Mouse (Mus musculus) forebrain, embryonic 10.5 days (tissue): Measurements from ENCODE around the gene Neurog2. TPM values are rescaled to one million over a fixed set of nuclear protein-coding genes. Genes with fewer than 3 reads are reported as not detected.

Source experiments
- DNase-seq: peaks from one replicate; pipeline ENCODE4 v3.0.0-alpha.2; 2017; ENCODE audit warnings: low spot score; ENCODE audit errors: extremely low spot score
- H3K27ac ChIP-seq: fragments of 300-500 bp; sonication (generic); 2 replicates; pipeline ENCODE4 v1.5.1; 2016; ENCODE audit warnings: mild to moderate bottlenecking
- H3K27me3 ChIP-seq: fragments of 300-500 bp; sonication (generic); 2 replicates; pipeline ENCODE4 v1.6.1; 2016; ENCODE audit warnings: mild to moderate bottlenecking; ENCODE audit not compliant: poor library complexity, severe bottlenecking
- H3K36me3 ChIP-seq: fragments of 300-500 bp; sonication (generic); replicated peaks from 2 replicates; pipeline ENCODE4 v1.6.1; 2016; ENCODE audit warnings: mild to moderate bottlenecking, moderate library complexity
- H3K4me1 ChIP-seq: fragments of 300-500 bp; sonication (generic); 2 replicates; pipeline ENCODE4 v1.6.1; 2016
- H3K4me3 ChIP-seq: fragments of 300-500 bp; sonication (generic); 2 replicates; pipeline ENCODE4 v1.5.1; 2016; ENCODE audit warnings: mild to moderate bottlenecking, moderate library complexity
- H3K9me3 ChIP-seq: fragments of 300-500 bp; sonication (generic); 2 replicates; pipeline ENCODE4 v1.6.1; 2016; ENCODE audit warnings: mild to moderate bottlenecking, moderate library complexity
- WGBS: fragments of 180-500 bp; shearing (Covaris S2); methylation state at CpG from one replicate; pipeline ENCODE4 v1.1.7; 2016; 5-methylcytosine and 5-hydroxymethylcytosine counted together
- polyA plus RNA-seq: library from polyadenylated mRNA; unstranded; fragments of >200 nt; fragmentation: Nextera tagmentation; extraction: Ambion mirVana; gene quantifications from 2 replicates; pipeline ENCODE4 v1.2.1, GENCODE M21; 2016

Neurog2 gene
- polyA plus RNA-seq, 1 experiment from 2014 or later = 28.0 TPM

DNA sequence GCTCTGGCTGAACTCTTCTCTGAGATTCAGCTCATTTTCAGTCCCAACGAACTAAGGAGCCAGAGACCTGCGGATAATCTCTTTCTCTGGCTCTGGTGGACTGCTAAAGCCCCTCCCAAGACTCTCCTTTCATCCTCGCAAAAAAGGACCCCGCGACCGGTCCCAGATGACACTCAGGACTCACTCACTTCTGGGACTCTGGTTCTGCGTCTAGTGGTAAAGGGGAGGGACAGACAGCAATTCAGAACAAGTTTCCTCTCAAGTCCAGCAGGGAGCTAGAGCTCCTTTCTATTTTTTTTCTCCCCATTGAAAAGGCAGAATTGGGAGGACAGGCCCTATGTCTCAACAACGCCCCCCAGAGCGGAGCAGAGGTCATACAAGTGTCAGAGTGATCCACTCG, 1.4 kb upstream of the Neurog2 start:
- Histone ChIP-seq H3K4me3 (peak overlapping the region; percentile 57; the same call in 1 of the 2 replicates), H3K9me3 (no peaks in the 10 kb centered on the region), H3K27me3 (peaks cover 100% of the 10 kb centered on the region), H3K4me1 (peaks cover 86% of the 10 kb centered on the region), H3K27ac (peak overlapping the region; percentile 53; the same call in 1 of the 2 replicates), H3K36me3 (no peaks in the 10 kb centered on the region)
- peak; percentile 44 for DNase-seq
- WGBS = 0% methylated on average over 10 of the region's 10 CpGs

GRCm38 (mm10) chr3:127632531-127632930, 404 bp upstream of the Neurog2 start:
- Histone ChIP-seq H3K36me3 (no peaks in the 10 kb centered on the region), H3K9me3 (no peaks in the 10 kb centered on the region), H3K4me3 (peak overlapping the region; percentile 57), H3K4me1 (peaks cover 77% of the 10 kb centered on the region), H3K27ac (peak overlapping the region; percentile 87), H3K27me3 (peaks cover 100% of the 10 kb centered on the region)
- peak; percentile 90 for DNase-seq
- under 1% methylated on average over 29 of the region's 32 CpGs for WGBS

GRCm38 (mm10) chr3:127634101-127634983, 1.4 kb downstream of the Neurog2 start:
- WGBS = under 1% methylated on average over 58 of the region's 58 CpGs
- Histone ChIP-seq H3K27me3 (peaks cover 100% of the 10 kb centered on the region), H3K4me1 (peaks cover 66% of the 10 kb centered on the region), H3K36me3 (no peaks in the 10 kb centered on the region), H3K27ac (peak overlapping the region; percentile 87), H3K9me3 (no peaks in the 10 kb centered on the region), H3K4me3 (peak overlapping the region; percentile 57)
- DNase-seq = peak; percentile 85

DNA sequence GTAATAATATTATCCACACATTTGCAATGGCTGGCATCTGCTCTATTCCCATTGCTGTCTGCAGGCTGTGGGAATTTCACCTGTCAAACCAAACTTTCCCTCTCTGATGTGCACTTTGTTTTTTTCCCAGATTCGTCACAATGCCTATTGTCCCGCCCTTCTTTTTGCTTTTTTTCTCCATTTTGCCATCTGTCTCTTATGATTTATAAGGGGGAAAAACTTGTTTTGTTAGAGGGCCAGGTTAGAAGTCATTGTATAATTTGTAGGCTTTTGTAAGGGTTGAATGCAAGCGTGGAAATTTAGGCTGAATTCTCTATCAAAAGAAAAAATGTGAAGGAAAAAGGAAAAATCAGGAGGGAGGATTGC, 2.0 kb downstream of the Neurog2 start:
- Histone ChIP-seq H3K4me1 (peaks cover 66% of the 10 kb centered on the region), H3K36me3 (no peaks in the 10 kb centered on the region), H3K27me3 (peaks cover 100% of the 10 kb centered on the region), H3K4me3 (peak overlapping the region; percentile 57), H3K27ac (peak overlapping the region; percentile 87; the same call in 1 of the 2 replicates), H3K9me3 (no peaks in the 10 kb centered on the region)
- no peak for DNase-seq
- 6% methylated on average over 3 of the region's 3 CpGs for WGBS

- WGBS = under 1% methylated on average over 36 of the region's 36 CpGs
- Histone ChIP-seq H3K27me3 (peaks cover 100% of the 10 kb centered on the region), H3K27ac (peak overlapping the region; percentile 83), H3K36me3 (no peaks in the 10 kb centered on the region), H3K9me3 (no peaks in the 10 kb centered on the region), H3K4me1 (peaks cover 62% of the 10 kb centered on the region), H3K4me3 (peak overlapping the region; percentile 43)
- peak; percentile 88 for DNase-seq
Measured at GRCm38 (mm10) chr3:127639875-127640761, 7.2 kb downstream of the Neurog2 start.

- Histone ChIP-seq H3K4me1 (peaks cover 69% of the 10 kb centered on the region), H3K27me3 (peaks cover 100% of the 10 kb centered on the region), H3K4me3 (peak overlapping the region; percentile 43), H3K36me3 (no peaks in the 10 kb centered on the region), H3K27ac (peak overlapping the region; percentile 83), H3K9me3 (no peaks in the 10 kb centered on the region)
- DNase-seq = peak; percentile 53
- WGBS = 1% methylated on average over 37 of the region's 37 CpGs
Measured at GRCm38 (mm10) chr3:127640762-127641700, 8.1 kb downstream of the Neurog2 start.

- no peaks in the 10 kb centered on the region for H3K36me3 ChIP-seq
- H3K27ac ChIP-seq = peak overlapping the region; percentile 9; the same call in 1 of the 2 replicates
- H3K4me1 ChIP-seq = peaks cover 80% of the 10 kb centered on the region
- H3K9me3 ChIP-seq = no peaks in the 10 kb centered on the region
- DNase-seq = no peak
- no peak overlapping the region for H3K4me3 ChIP-seq
- WGBS = 10% methylated on average over 5 of the region's 5 CpGs
- H3K27me3 ChIP-seq = peaks cover 100% of the 10 kb centered on the region
Measured at GRCm38 (mm10) chr3:127642211-127642610, 9.3 kb downstream of the Neurog2 start.

DNA sequence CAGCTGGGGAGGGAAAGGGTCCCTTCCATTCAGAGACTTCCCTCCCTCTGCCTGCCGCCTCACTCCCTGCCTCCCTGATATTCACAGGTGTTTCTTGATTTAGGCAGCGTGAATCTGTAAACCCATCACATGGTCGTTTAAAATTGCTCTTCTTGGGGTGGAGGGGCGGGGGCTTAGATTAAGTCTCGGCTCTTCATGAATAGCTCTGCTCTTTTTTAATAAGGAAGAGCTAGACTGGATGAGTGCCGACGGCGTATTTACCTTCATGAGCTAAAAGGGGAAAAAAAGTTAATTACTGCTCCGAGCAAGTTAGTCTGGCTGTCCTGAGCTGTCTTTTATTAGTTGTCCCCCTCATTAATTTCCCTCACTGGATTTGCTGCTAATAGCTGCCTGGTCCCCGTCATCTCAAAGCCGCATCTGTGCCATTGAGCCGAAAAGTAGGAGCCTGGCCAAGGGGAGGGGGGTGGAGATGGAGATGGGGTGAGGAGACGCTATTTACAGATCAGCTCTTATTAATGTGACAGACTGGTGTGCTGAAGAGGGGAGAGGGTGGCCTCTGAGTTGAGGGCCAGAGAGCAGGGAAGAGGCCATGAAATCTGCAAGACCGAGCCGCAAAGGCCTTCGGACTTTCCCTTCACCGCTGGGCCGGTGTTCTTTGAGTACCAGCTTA, 13.4 kb downstream of the Neurog2 start:
- Histone ChIP-seq H3K27me3 (peaks cover 98% of the 10 kb centered on the region), H3K4me3 (peak overlapping the region; percentile 8; the same call in 1 of the 2 replicates), H3K9me3 (no peaks in the 10 kb centered on the region), H3K27ac (peak overlapping the region; percentile 31; the same call in 1 of the 2 replicates), H3K4me1 (peaks cover 54% of the 10 kb centered on the region), H3K36me3 (no peaks in the 10 kb centered on the region)
- WGBS = 33% methylated on average over 18 of the region's 18 CpGs
- peak; percentile 64 for DNase-seq

DNA sequence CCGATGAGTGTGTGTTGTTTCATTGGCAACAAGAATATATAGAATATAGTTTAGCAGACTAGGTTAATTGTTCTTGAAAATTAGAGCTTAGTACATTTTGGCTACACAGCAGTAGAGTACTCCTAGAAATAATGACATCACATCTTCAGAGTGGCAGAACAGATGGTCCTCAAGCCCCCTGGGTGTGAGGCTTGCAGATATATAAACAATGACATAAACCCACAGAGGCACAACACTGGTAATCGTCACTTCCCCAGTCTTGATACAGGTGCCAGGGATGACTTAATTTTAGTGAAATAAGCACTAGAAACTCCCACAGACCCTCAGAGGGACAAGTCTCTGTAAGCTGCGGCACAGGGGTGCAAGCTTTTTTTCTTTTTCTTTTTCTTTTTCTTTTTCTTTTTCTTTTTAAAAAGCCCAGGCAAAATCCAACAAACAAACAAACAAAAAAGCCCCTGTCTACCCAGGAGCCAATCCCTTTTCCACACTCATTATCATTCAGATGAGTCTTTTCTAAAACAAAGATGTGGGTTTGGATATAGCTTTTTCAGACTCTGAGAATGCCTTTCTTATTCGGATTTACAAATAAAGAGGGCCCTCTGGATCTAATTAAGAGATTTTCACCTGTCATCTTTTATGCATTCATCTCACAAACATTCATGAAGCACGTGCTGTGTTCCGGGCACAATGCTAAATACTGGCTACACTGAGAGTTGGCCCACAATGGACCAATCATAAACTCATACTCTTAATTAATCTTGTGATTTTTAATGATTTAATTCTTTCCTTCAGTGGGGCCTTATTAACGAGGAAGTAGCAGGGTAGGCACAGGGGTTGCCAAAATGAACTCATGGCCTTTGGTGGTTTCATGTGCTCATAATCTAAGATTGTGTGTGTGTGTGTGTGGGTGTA, 19.1 kb downstream of the Neurog2 start:
- Histone ChIP-seq H3K27me3 (peaks cover 63% of the 10 kb centered on the region), H3K36me3 (no peaks in the 10 kb centered on the region), H3K4me3 (no peak overlapping the region), H3K9me3 (no peaks in the 10 kb centered on the region), H3K27ac (peak overlapping the region; percentile 69; the same call in 1 of the 2 replicates), H3K4me1 (peaks cover 20% of the 10 kb centered on the region)
- DNase-seq = no peak
- 45% methylated on average over 7 of the region's 7 CpGs for whole genome bisulfite sequencing

GRCm38 (mm10) chr3:127660712-127661111, 27.8 kb downstream of the Neurog2 start:
- H3K4me3 ChIP-seq = no peak overlapping the region
- 75% methylated on average over 7 of the region's 7 CpGs for WGBS
- peaks cover 29% of the 10 kb centered on the region for H3K4me1 ChIP-seq
- no peak for DNase-seq
- H3K36me3 ChIP-seq = no peaks in the 10 kb centered on the region
- no peaks in the 10 kb centered on the region for H3K9me3 ChIP-seq
- H3K27ac ChIP-seq = 0 out of 2 replicates have a peak overlapping the region, but pooled peaks have one; percentile 30
- peaks cover 54% of the 10 kb centered on the region for H3K27me3 ChIP-seq
